Mouse (Mus musculus): Measurements from ENCODE around the gene Lars2. TPM values are rescaled to one million over a fixed set of nuclear protein-coding genes. Genes with fewer than 3 reads are reported as not detected.
"Not testable (repeated sequence)": the region's sequence is repeated elsewhere in the genome, so short reads cannot be mapped to it uniquely, and the experiment has no call there.

Gene Lars2
- total RNA-seq (2014; rRNA removed): 18.8 and 32.4 TPM in 2 replicates
- 956 and 1,072 TPM in 2 replicates for polyA plus RNA-seq (2015; fragmentation: Nextera tagmentation; extraction: Ambion mirVana)

GRCm38 (mm10) chr9:123366708-123367385, at the start of gene Lars2:
Lars2 (plus strand) TSS chr9:123366927.
- 1% methylated on average over 35 of the region's 35 CpGs for WGBS
- peak within 1 kb of the TSS; percentile 88 for H3K4me3 ChIP-seq (ENCODE audit: low read length)
- H3K36me3 ChIP-seq (ENCODE audit: insufficient read depth, low read length): 0 out of 2 replicates have a peak, but pooled peaks cover 2% of the 10 kb centered on the region
- H3K4me2 ChIP-seq (ENCODE audit: low read depth, low read length): peak within 1 kb of the TSS; percentile 93
- no peaks in the 10 kb centered on the region for H3K27me3 ChIP-seq (ENCODE audit: insufficient read depth, low read length)
- H3K9me3 ChIP-seq (ENCODE audit: low read length): no peaks in the 10 kb centered on the region
- H3K9ac ChIP-seq (replicated peaks; ENCODE audit: low read length): peak within 1 kb of the TSS; percentile 76
- peak within 1 kb of the TSS; percentile 90 for H3K27ac ChIP-seq
- ATAC-seq (peak; percentile 99), DNase-seq (ENCODE audit: low spot score) (peak; percentile 97)
- peaks cover 5% of the 10 kb centered on the region for H3K4me1 ChIP-seq (ENCODE audit: insufficient read depth, low read length)
- no peak for TF ChIP-seq CTCF (IDR thresholded peaks at IDR 0.05; ENCODE audit: low read depth)

- no peaks in the 10 kb centered on the region for H3K9me3 ChIP-seq (ENCODE audit: low read length)
- no peaks in the 10 kb centered on the region for H3K4me1 ChIP-seq (ENCODE audit: insufficient read depth, low read length)
- no peak overlapping the region for H3K27ac ChIP-seq
- ATAC-seq (no peak), DNase-seq (ENCODE audit: low spot score) (no peak)
- TF ChIP-seq CTCF (IDR thresholded peaks at IDR 0.05; ENCODE audit: low read depth): no peak
- H3K36me3 ChIP-seq (ENCODE audit: insufficient read depth, low read length): no peaks in the 10 kb centered on the region
- no peaks in the 10 kb centered on the region for H3K27me3 ChIP-seq (ENCODE audit: insufficient read depth, low read length)
- no peak overlapping the region for H3K4me2 ChIP-seq (ENCODE audit: low read depth, low read length)
- no peak overlapping the region for H3K9ac ChIP-seq (replicated peaks; ENCODE audit: low read length)
- H3K4me3 ChIP-seq (ENCODE audit: low read length): no peak overlapping the region
These were observed 40.6 kb upstream of the Lars2 start for GRCm38 (mm10) chr9:123326106-123326505.

DNA sequence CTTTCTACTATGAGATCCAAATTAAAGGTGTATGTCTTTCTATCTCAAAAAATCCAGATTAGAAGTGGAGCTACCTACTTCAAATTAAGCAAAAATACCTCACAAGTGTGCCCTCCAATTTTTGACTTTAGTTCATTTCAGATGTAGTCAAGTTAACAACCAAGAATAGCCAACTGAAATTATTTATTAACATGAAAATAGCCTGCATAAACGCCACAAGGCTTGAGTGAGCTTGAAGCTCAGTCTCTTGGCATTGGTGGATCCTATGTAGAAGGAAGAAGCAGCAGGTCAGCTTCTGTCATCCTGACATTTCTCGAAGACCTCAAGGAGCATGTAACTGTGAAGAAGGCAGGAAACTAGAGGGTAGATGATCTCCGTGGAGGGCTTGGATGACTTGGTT, 38.4 kb upstream of the Lars2 start:
- Histone ChIP-seq H3K27ac (no peak overlapping the region), H3K9ac (replicated peaks; ENCODE audit: low read length) (no peak overlapping the region), H3K4me2 (ENCODE audit: low read depth, low read length) (no peak overlapping the region), H3K4me1 (ENCODE audit: insufficient read depth, low read length) (no peaks in the 10 kb centered on the region), H3K4me3 (ENCODE audit: low read length) (no peak overlapping the region), H3K27me3 (ENCODE audit: insufficient read depth, low read length) (no peaks in the 10 kb centered on the region), H3K9me3 (ENCODE audit: low read length) (no peaks in the 10 kb centered on the region), H3K36me3 (ENCODE audit: insufficient read depth, low read length) (no peaks in the 10 kb centered on the region)
- no peak for DNase-seq (ENCODE audit: low spot score)
- WGBS: 83% methylated on average over 3 of the region's 3 CpGs
- TF ChIP-seq CTCF (IDR thresholded peaks at IDR 0.05; ENCODE audit: low read depth): no peak
- no peak for ATAC-seq

GRCm38 (mm10) chr9:123329831-123330230, 36.9 kb upstream of the Lars2 start:
- Histone ChIP-seq H3K27ac (no peak overlapping the region), H3K36me3 (ENCODE audit: insufficient read depth, low read length) (no peaks in the 10 kb centered on the region), H3K27me3 (ENCODE audit: insufficient read depth, low read length) (no peaks in the 10 kb centered on the region), H3K4me1 (ENCODE audit: insufficient read depth, low read length) (no peaks in the 10 kb centered on the region), H3K9me3 (ENCODE audit: low read length) (no peaks in the 10 kb centered on the region), H3K4me3 (ENCODE audit: low read length) (no peak overlapping the region), H3K4me2 (ENCODE audit: low read depth, low read length) (no peak overlapping the region), H3K9ac (replicated peaks; ENCODE audit: low read length) (no peak overlapping the region)
- ATAC-seq (no peak), DNase-seq (ENCODE audit: low spot score) (no peak)
- TF ChIP-seq CTCF (IDR thresholded peaks at IDR 0.05; ENCODE audit: low read depth): no peak
- 95% methylated on average over 7 of the region's 7 CpGs for WGBS

DNA sequence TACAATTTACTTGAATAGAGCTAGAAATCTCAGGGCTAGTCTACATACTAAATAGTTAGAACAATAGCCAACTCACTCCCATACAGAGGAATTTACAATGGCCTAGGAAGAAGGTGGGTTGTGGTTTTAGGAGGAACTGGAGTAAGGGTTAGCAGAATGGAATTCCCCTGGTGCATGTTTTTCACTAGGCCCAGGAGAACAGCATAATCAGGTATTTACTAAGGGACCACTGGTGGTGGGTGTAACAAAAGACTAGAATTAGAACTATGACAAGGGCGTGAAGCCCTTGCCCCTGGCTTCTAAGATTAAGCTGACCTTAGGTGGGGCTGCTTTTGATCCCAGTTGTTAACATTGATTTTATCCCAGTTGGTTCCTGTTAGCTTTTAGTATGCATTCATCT, 36.5 kb upstream of the Lars2 start:
- WGBS: 76% methylated on average over 1 of the region's 1 CpGs
- not testable (repeated sequence) for H3K27ac ChIP-seq; H3K4me3 ChIP-seq (ENCODE audit: low read length); H3K4me2 ChIP-seq (ENCODE audit: low read depth, low read length); DNase-seq (ENCODE audit: low spot score); H3K9me3 ChIP-seq (ENCODE audit: low read length); H3K27me3 ChIP-seq (ENCODE audit: insufficient read depth, low read length); H3K36me3 ChIP-seq (ENCODE audit: insufficient read depth, low read length); ATAC-seq; H3K9ac ChIP-seq (replicated peaks; ENCODE audit: low read length); H3K4me1 ChIP-seq (ENCODE audit: insufficient read depth, low read length)

DNA sequence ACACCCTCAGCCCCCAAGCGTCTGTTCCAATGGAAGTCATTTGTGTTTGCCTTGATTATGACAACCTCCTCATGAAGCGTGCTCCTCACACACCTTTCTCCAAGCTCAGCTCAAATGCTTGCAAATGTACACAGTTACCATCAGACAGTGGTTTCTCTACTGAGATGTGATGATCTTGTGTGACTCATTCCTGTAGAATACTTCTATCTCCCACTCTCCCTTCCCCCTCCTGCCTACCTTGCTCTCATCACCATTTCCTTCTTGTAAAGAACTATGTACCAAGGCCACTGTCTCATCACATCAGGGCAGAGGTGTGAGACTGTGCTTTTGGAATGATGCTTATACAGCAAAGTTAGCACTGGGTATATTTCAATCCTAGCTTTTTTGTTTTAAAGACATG, 33.2 kb upstream of the Lars2 start:
- Histone ChIP-seq H3K9me3 (ENCODE audit: low read length) (no peaks in the 10 kb centered on the region), H3K4me1 (ENCODE audit: insufficient read depth, low read length) (0 out of 2 replicates have a peak, but pooled peaks cover 4% of the 10 kb centered on the region), H3K36me3 (ENCODE audit: insufficient read depth, low read length) (no peaks in the 10 kb centered on the region), H3K4me2 (ENCODE audit: low read depth, low read length) (no peak overlapping the region), H3K4me3 (ENCODE audit: low read length) (no peak overlapping the region), H3K27me3 (ENCODE audit: insufficient read depth, low read length) (no peaks in the 10 kb centered on the region), H3K9ac (replicated peaks; ENCODE audit: low read length) (no peak overlapping the region), H3K27ac (no peak overlapping the region)
- no peak for TF ChIP-seq CTCF (IDR thresholded peaks at IDR 0.05; ENCODE audit: low read depth)
- no peak for DNase-seq (ENCODE audit: low spot score)
- no peak for ATAC-seq
- 88% methylated on average over 2 of the region's 2 CpGs for WGBS

- ATAC-seq: no peak
- no peaks in the 10 kb centered on the region for H3K27me3 ChIP-seq (ENCODE audit: insufficient read depth, low read length)
- DNase-seq (ENCODE audit: low spot score): peak; percentile 44
- 0 out of 2 replicates have a peak, but pooled peaks cover 4% of the 10 kb centered on the region for H3K4me1 ChIP-seq (ENCODE audit: insufficient read depth, low read length)
- H3K36me3 ChIP-seq (ENCODE audit: insufficient read depth, low read length): no peaks in the 10 kb centered on the region
- no peaks in the 10 kb centered on the region for H3K9me3 ChIP-seq (ENCODE audit: low read length)
- no peak overlapping the region for H3K27ac ChIP-seq
- H3K4me2 ChIP-seq (ENCODE audit: low read depth, low read length): no peak overlapping the region
- H3K9ac ChIP-seq (replicated peaks; ENCODE audit: low read length): no peak overlapping the region
- 30% methylated on average over 5 of the region's 5 CpGs for WGBS
- TF ChIP-seq CTCF (IDR thresholded peaks at IDR 0.05; ENCODE audit: low read depth): no peak
- H3K4me3 ChIP-seq (ENCODE audit: low read length): no peak overlapping the region
These were observed 31.6 kb upstream of the Lars2 start for GRCm38 (mm10) chr9:123335044-123335670.
